Mouse (Mus musculus) inflammation-experienced regulatory T-cells, adult 6 months (primary cell): ENCODE measurements around the gene Cyp2c68. TPM values are rescaled to one million over a fixed set of nuclear protein-coding genes. Genes with fewer than 3 reads are reported as not detected.
"Not testable (repeated sequence)": the region's sequence is repeated elsewhere in the genome, so short reads cannot be mapped to it uniquely, and the experiment has no call there.

Experiments
- ATAC-seq: one replicate; pipeline ENCODE4 v1.8.0; 2017
- polyA plus RNA-seq, 3 experiments: library from polyadenylated mRNA; unstranded; fragments of 100-300 nt; shearing (Covaris generic); gene quantifications; one replicate each; pipeline ENCODE4 v1.2.1; 2017

Cyp2c68 gene
- not detected for polyA plus RNA-seq

- no peak for ATAC-seq
Observed at GRCm38 (mm10) chr19:39740920-39741319, at the start of gene Cyp2c68. Gene Cyp2c68, minus strand, starts transcription at chr19:39741054.

GRCm38 (mm10) chr19:39785458-39785857, 44.6 kb upstream of the Cyp2c68 start:
- ATAC-seq = not testable (repeated sequence)

- ATAC-seq = no peak
Observed at GRCm38 (mm10) chr19:39745357-39745756, 4.5 kb upstream of the Cyp2c68 start.

GRCm38 (mm10) chr19:39744361-39744760, 3.5 kb upstream of the Cyp2c68 start:
- ATAC-seq = not testable (repeated sequence)

GRCm38 (mm10) chr19:39711116-39711515, 29.7 kb downstream of the Cyp2c68 start:
- not testable (repeated sequence) for ATAC-seq

GRCm38 (mm10) chr19:39665650-39666049, 75.2 kb downstream of the Cyp2c68 start:
- not testable (repeated sequence) for ATAC-seq

- ATAC-seq = no peak
Observed at GRCm38 (mm10) chr19:39652381-39652780, 88.5 kb downstream of the Cyp2c68 start.

- no peak for ATAC-seq
Observed at GRCm38 (mm10) chr19:39648938-39649337, 91.9 kb downstream of the Cyp2c68 start, which contains the start of gene Cyp2c67. Gene Cyp2c67, minus strand, starts transcription at chr19:39649051.

GRCm38 (mm10) chr19:39647519-39647918, 93.3 kb downstream of the Cyp2c68 start:
- no peak for ATAC-seq

- ATAC-seq = not testable (repeated sequence)
Observed at GRCm38 (mm10) chr19:39644551-39644950, 96.3 kb downstream of the Cyp2c68 start.

Other genes starting within 250 kb of the Cyp2c68 start
- not detected for gene Cyp2c39, start 230.2 kb downstream of the Cyp2c68 start, polyA plus RNA-seq
- not detected for gene Cyp2c67, start 92.0 kb downstream of the Cyp2c68 start, polyA plus RNA-seq
- not detected for gene Cyp2c40, start 71.8 kb upstream of the Cyp2c68 start, polyA plus RNA-seq
- not detected for gene Cyp2c69, start 145.7 kb upstream of the Cyp2c68 start, polyA plus RNA-seq